ENCODE assay signal across 9 mouse cellular contexts in the genomic region with DNA sequence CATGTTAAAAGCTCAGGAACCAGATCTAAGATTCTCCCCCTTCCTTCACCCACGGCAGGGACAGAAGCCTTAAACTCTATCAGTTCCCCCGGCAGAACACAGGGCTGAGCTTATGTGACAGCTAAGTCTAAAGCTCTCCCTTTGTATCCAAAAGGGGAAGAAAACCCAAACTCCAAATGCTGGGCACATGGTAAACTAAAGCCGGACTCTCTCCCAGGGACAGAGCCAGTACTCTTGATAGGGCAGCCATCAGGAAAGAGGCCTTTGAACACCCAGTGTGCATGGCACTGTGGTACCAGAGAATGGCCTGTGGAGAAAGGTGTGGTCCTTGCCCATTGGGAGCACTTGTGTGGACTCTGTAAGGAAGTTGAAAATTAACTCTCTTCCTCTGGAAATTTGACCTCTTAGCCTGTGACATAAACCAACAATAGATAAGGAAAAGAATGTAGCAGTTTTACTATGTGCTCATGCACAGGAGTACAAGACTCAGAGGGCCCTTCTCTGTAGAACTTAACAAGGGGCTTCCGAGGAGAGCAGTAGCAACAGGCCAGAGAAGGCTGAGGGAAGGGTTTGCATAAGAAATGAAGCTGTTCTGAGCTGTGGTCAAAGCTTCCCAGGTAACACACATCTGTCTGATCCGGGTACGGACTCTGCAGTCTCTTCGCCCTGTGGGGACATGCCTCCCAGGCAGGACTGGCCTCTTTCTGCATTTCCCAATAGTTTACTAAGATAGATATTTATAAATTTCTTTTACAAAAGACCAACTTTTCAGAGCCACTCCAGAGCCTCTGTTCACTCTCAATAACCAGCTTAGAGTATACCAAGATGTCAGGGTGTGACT.
DNase-seq lines count a peak whose midpoint lies in the region; ATAC-seq and TF ChIP-seq lines count a peak whose summit lies in the region.
"Had no signal": no experiment of that assay in that cellular context is flagged by ENCODE, and none has a peak within 500 bp of the region (broad histone marks: within the 10 kb centered on the region; RNA-seq: fewer than 3 reads in every experiment).

No protein-coding gene starts in this region.

- H3K36me3 ChIP-seq in hindbrain, embryonic 13.5 days: peaks cover 11% of the 10 kb centered on the region; the same call in 1 of the 2 replicates
- H3K36me3 ChIP-seq in hindbrain, embryonic 12.5 days: no peaks in the 10 kb centered on the region
- H3K36me3 ChIP-seq in lung, postnatal 0 days (ENCODE audit: insufficient read depth, low read length): no peaks in the 10 kb centered on the region
- H3K36me3 ChIP-seq in liver, embryonic 12.5 days: no peaks in the 10 kb centered on the region
- H3K36me3 ChIP-seq in stomach, embryonic 15.5 days: no peaks in the 10 kb centered on the region

- no peak for TF ChIP-seq CTCF in lung, postnatal 0 days (IDR thresholded peaks at IDR 0.05)

- no peaks in the 10 kb centered on the region for H3K9me3 ChIP-seq in hindbrain, embryonic 13.5 days
- no peaks in the 10 kb centered on the region for H3K9me3 ChIP-seq in hindbrain, embryonic 12.5 days (replicated peaks)
- no peaks in the 10 kb centered on the region for H3K9me3 ChIP-seq in lung, postnatal 0 days (ENCODE audit: low read length)
- no peaks in the 10 kb centered on the region for H3K9me3 ChIP-seq in liver, embryonic 12.5 days (replicated peaks)
- H3K9me3 ChIP-seq in stomach, embryonic 15.5 days: no peaks in the 10 kb centered on the region

- H3K9ac ChIP-seq in hindbrain, embryonic 13.5 days: peak overlapping the region; percentile 2; the same call in 1 of the 2 replicates
- no peak overlapping the region for H3K9ac ChIP-seq in hindbrain, embryonic 12.5 days
- H3K9ac ChIP-seq in lung, postnatal 0 days (replicated peaks; ENCODE audit: low read depth): no peak overlapping the region; the same call in 1 of the 2 replicates
- no peak overlapping the region for H3K9ac ChIP-seq in liver, embryonic 12.5 days
- H3K9ac ChIP-seq in stomach, embryonic 15.5 days: no peak overlapping the region

- no peaks in the 10 kb centered on the region for H3K27me3 ChIP-seq in hindbrain, embryonic 13.5 days
- no peaks in the 10 kb centered on the region for H3K27me3 ChIP-seq in hindbrain, embryonic 12.5 days
- H3K27me3 ChIP-seq in lung, postnatal 0 days (replicated peaks; ENCODE audit: insufficient read depth, low read length): no peaks in the 10 kb centered on the region
- no peaks in the 10 kb centered on the region for H3K27me3 ChIP-seq in liver, embryonic 12.5 days (replicated peaks)
- no peaks in the 10 kb centered on the region for H3K27me3 ChIP-seq in stomach, embryonic 15.5 days (replicated peaks)

- H3K4me1 ChIP-seq in hindbrain, embryonic 13.5 days (replicated peaks): peaks cover 70% of the 10 kb centered on the region
- peaks cover 43% of the 10 kb centered on the region for H3K4me1 ChIP-seq in hindbrain, embryonic 12.5 days
- peaks cover 4% of the 10 kb centered on the region; the same call in 1 of the 2 replicates for H3K4me1 ChIP-seq in lung, postnatal 0 days (ENCODE audit: insufficient read depth, low read depth, low read length)
- peaks cover 43% of the 10 kb centered on the region for H3K4me1 ChIP-seq in liver, embryonic 12.5 days
- peaks cover 27% of the 10 kb centered on the region for H3K4me1 ChIP-seq in stomach, embryonic 15.5 days

- no peak overlapping the region for H3K4me3 ChIP-seq in hindbrain, embryonic 13.5 days
- H3K4me3 ChIP-seq in hindbrain, embryonic 12.5 days: no peak overlapping the region
- H3K4me3 ChIP-seq in lung, postnatal 0 days (ENCODE audit: low read depth, low read length): no peak overlapping the region
- H3K4me3 ChIP-seq in liver, embryonic 12.5 days: no peak overlapping the region
- H3K4me3 ChIP-seq in stomach, embryonic 15.5 days (replicated peaks): no peak overlapping the region

- WGBS in hindbrain, embryonic 13.5 days: 73% methylated on average over 7 of the region's 7 CpGs
- 63% methylated on average over 7 of the region's 7 CpGs for WGBS in hindbrain, embryonic 12.5 days
- WGBS in lung, postnatal 0 days: 33% methylated on average over 7 of the region's 7 CpGs
- 57% methylated on average over 7 of the region's 7 CpGs for WGBS in liver, embryonic 12.5 days (ENCODE audit: insufficient replicate concordance)
- 51% methylated on average over 7 of the region's 7 CpGs for WGBS in stomach, embryonic 15.5 days

- H3K4me2 ChIP-seq in hindbrain, embryonic 13.5 days: no peak overlapping the region
- no peak overlapping the region for H3K4me2 ChIP-seq in hindbrain, embryonic 12.5 days (replicated peaks)
- H3K4me2 ChIP-seq in lung, postnatal 0 days (replicated peaks; ENCODE audit: low read depth, low read length): no peak overlapping the region
- no peak overlapping the region for H3K4me2 ChIP-seq in liver, embryonic 12.5 days
- no peak overlapping the region for H3K4me2 ChIP-seq in stomach, embryonic 15.5 days

- ATAC-seq in hindbrain, embryonic 13.5 days (ENCODE audit: low FRiP score): no peak
- no peak for ATAC-seq in hindbrain, embryonic 12.5 days (ENCODE audit: low FRiP score)
- peak; percentile 70 for ATAC-seq in lung, postnatal 0 days
- peak; percentile 58 for ATAC-seq in liver, embryonic 12.5 days
- peak; percentile 86 for ATAC-seq in stomach, embryonic 15.5 days (ENCODE audit: insufficient read depth, low FRiP score, low read depth)

- no peak for TF ChIP-seq EP300 in lung, postnatal 0 days (IDR thresholded peaks at IDR 0.05)

- peak; percentile 53 for DNase-seq in lung, postnatal 0 days (ENCODE audit: low spot score)
- DNase-seq in lung, postnatal 14 days: no peak
- DNase-seq in thymus, postnatal 0 days (ENCODE audit: low spot score): no peak
- DNase-seq: adrenal gland, postnatal 36 days; cerebellum, adult 11-12 months had no signal

- no peak overlapping the region for H3K27ac ChIP-seq in hindbrain, embryonic 13.5 days
- H3K27ac ChIP-seq in hindbrain, embryonic 12.5 days: no peak overlapping the region
- no peak overlapping the region for H3K27ac ChIP-seq in lung, postnatal 0 days (ENCODE audit: low read length)
- H3K27ac ChIP-seq in liver, embryonic 12.5 days: peak overlapping the region; percentile 66
- peak overlapping the region; percentile 73 for H3K27ac ChIP-seq in stomach, embryonic 15.5 days

Comparison
In these comparisons a context has a peak if more than half of its experiments do, and no peak if none do; other contexts are left out.
1. ATAC-seq: peak in lung, postnatal 0 days (single experiment), liver, embryonic 12.5 days (single experiment) and stomach, embryonic 15.5 days (single experiment); none in hindbrain, embryonic 13.5 days (single experiment) and hindbrain, embryonic 12.5 days (single experiment).
2. H3K27ac ChIP-seq: peak in liver, embryonic 12.5 days (single experiment) and stomach, embryonic 15.5 days (single experiment); none in hindbrain, embryonic 13.5 days (single experiment), hindbrain, embryonic 12.5 days (single experiment) and lung, postnatal 0 days (single experiment).